Mouse (Mus musculus) erythroid progenitor cell, adult 5-6 weeks (primary cell): ENCODE measurements around the gene Npas3. TPM values are rescaled to one million over a fixed set of nuclear protein-coding genes. Genes with fewer than 3 reads are reported as not detected.

Experiments
- ATAC-seq: replicated peaks from 2 replicates; pipeline ENCODE4 v1.8.0; 2016; ENCODE audit warnings: moderate number of reproducible peaks, mild to moderate bottlenecking, moderate TSS enrichment, inconsistent platforms; ENCODE audit not compliant: poor library complexity, low FRiP score, severe bottlenecking
- total RNA-seq, 2 experiments: library from RNA; stranded (forward) in 1 of 2; stranded (reverse) in 1 of 2; fragments of 150-400 nt in 1 of 2; fragments of 186-747, 209-891 nt in 1 of 2; gene quantifications; 2 replicates each; pipeline versions ENCODE4 v1.2.3 to v1.2.4; 2015 to 2017; ENCODE audit warnings: low replicate concordance in 2 of 2

The Npas3 gene
- total RNA-seq, 2 experiments from 2014 or later, result not detected

DNA sequence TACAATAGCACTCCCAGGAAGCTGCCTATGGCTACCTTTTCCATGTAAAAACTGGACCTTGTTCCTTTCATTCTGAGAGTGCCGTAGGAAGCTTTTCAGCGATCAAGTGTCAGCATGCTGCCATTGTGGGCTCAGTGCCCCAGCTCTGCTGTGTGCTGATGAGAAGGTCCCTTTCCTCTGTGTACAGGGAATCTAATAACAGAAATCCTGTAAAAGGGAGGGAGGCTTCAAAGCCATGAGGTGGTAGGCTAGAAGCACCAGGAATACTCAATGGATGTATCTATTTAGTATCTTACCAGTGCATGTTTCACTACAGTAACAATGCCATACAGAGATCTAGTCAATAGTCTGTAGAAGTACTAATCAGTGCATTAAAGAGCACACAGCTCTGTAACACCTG lies 423.4 kb downstream of the Npas3 start:
- ATAC-seq, result no peak

DNA sequence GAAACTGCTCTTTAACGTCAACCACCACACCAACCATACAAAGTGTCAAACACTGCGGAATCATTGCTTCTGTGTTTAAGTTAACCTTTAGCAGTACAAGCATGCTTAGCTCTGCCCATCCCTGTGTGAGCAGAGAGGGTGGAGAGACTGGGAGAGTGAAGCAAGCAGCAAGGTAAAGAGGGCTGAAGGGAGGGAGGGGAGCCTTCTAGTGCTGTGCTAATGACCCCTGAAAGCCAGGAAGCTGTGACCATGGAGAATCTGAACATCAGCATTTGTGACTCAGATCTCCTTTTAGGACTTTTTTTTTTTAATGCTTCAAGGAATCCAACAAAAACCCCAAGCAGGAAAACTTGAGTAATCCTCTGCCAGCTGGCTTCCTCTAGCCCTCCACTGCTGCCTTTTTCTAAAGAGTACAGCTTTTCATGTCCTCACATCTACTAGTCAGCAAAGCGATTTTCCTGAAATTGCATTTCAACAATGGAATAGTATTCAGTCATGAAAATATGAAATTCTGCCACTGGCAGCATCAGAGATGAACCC lies 428.7 kb downstream of the Npas3 start:
- ATAC-seq, result no peak

GRCm38 (mm10) chr12:53678166-53678565 lies 429.7 kb downstream of the Npas3 start:
- no peak for ATAC-seq

GRCm38 (mm10) chr12:53679161-53679560 lies 430.7 kb downstream of the Npas3 start:
- no peak for ATAC-seq

- no peak for ATAC-seq
These were observed 432.0 kb downstream of the Npas3 start for GRCm38 (mm10) chr12:53680501-53680900.

DNA sequence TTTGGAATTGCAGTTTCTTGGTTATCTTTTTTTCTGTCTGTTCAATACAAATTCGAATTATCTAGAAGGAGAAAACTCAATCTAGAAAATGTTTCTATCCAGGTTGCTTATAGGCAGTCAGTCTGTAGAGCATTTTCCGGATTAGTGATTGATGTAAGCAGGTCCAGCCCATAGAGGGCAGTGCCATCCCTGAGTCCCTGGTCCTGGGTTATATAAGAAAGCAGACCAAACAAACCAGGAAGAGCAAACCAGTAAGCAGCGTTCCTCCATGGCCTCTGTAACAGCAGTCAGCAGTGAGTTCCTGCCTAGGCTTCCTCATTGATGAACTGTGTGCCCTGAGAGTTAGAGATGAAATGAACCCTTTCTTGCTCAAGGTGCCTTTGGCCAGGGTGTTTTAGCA lies 433.6 kb downstream of the Npas3 start:
- ATAC-seq, result no peak

- no peak for ATAC-seq
These were observed 444.0 kb downstream of the Npas3 start for GRCm38 (mm10) chr12:53692471-53692870.

DNA sequence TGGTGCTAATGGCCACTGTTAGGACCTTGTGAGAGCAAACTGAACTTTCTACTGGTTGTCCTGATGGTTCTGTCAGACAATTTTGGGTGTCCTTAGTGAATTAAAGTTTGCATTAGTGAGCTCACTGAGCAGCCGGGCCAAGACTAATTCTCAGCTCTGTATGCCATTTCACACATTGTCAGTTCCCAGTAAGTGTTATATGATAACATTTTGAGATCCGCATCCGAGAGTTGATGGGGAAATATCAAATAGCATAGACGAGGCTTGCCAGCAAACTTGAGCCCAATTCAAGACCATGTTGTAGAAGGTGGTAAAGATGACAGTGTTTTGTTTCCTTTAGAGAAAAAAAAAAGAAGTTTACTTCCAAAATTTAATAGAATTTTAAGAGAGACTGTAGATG lies 445.9 kb downstream of the Npas3 start:
- ATAC-seq, result no peak

- no peak for ATAC-seq
These were observed 446.8 kb downstream of the Npas3 start for GRCm38 (mm10) chr12:53695324-53695723.

DNA sequence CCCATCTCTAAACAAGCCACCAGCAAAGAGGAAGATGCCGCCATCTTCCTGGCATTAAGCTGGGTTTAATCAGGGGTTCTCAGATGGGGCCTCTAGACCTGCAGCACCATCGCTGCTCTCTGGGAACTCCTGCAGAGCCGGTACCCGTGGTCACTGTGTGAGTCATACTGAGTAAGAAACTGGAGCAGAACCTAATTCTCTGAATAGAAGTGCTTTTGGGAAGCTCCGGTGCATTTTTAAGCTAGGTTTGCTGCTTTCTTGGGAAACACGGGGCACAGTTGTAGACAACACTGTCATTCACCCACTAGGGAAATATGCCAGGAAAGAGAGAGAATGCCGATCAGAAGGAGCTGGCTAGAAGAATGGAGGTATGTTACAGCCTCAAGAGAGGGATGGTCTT lies 449.2 kb downstream of the Npas3 start:
- no peak for ATAC-seq

DNA sequence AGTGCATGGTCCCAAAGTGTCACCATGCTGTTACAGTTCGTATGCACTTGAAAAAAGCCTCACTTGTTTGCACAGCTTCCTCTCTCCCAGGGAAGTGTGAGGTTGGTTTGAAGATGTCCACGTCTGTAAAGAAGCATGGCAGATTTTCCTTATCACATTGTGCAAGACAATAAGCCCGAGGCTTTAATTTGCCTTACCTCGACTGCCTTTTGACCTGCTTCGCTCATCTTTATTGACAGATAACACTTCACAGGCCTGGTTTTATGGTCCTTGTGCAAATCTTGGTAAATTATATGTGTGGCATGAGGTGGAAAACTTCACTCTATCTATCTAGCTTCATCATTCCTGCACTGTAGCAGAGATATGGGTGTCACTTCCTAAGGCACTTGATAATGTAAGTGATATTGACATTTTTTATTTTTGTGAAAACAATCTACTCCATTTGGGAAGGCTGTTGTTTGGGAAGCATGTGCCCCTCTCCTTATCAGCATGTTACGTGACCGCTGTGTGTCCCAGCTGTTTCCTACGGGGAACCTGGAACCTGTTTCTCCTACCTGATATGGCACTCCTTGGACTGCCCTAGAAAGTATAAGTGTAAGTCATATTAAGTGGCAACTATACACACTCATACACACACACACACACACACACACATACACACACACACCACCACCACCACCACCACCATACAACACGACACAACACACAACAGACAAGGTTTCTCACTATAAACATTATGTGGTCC lies 450.2 kb downstream of the Npas3 start:
- no peak for ATAC-seq

GRCm38 (mm10) chr12:53719896-53720295 lies 471.4 kb downstream of the Npas3 start:
- ATAC-seq, result no peak

- no peak for ATAC-seq
These were observed 473.7 kb downstream of the Npas3 start for GRCm38 (mm10) chr12:53722156-53722555.

GRCm38 (mm10) chr12:53722718-53723698 lies 474.5 kb downstream of the Npas3 start:
- ATAC-seq, result no peak

- ATAC-seq, result no peak
These were observed 480.8 kb downstream of the Npas3 start for GRCm38 (mm10) chr12:53729275-53729674.

DNA sequence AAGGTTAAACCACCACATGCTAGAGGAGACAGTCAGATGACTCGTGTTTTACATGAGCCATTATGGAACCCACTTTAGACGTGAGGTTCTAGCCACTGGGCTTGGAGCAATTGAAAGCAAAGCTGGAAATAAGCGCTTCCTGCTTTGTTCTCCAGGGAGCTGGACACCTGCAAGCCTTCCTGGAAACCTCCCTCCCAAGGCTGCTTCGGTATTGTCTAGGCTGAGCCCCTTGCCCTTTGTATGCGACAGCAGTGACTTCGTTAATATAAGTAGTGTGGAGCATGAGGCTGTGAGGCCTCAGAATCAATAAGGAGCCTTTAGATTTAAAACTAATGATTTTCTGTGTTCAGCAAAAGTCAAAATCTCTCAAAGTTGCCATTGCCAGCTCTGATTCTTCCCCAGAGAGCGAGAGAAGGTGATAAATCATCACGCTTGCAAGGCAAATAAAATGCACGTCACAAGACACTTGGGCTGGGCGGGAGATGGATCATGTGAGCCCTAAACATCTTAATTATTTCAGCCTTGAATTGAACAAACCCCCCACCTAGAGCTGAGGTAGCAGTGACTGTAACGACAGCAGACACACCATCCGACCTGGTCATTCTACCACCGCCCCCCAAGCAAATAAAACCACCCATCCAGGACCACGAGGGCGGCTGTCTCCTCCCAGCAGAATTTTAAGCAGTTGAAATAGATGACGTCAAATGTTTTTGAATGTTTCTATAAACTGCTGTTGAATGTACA lies 490.2 kb downstream of the Npas3 start:
- ATAC-seq, result no peak

GRCm38 (mm10) chr12:53746653-53747052 lies 498.2 kb downstream of the Npas3 start:
- ATAC-seq, result no peak

GRCm38 (mm10) chr12:53749375-53749774 lies 500.9 kb downstream of the Npas3 start:
- ATAC-seq, result no peak

DNA sequence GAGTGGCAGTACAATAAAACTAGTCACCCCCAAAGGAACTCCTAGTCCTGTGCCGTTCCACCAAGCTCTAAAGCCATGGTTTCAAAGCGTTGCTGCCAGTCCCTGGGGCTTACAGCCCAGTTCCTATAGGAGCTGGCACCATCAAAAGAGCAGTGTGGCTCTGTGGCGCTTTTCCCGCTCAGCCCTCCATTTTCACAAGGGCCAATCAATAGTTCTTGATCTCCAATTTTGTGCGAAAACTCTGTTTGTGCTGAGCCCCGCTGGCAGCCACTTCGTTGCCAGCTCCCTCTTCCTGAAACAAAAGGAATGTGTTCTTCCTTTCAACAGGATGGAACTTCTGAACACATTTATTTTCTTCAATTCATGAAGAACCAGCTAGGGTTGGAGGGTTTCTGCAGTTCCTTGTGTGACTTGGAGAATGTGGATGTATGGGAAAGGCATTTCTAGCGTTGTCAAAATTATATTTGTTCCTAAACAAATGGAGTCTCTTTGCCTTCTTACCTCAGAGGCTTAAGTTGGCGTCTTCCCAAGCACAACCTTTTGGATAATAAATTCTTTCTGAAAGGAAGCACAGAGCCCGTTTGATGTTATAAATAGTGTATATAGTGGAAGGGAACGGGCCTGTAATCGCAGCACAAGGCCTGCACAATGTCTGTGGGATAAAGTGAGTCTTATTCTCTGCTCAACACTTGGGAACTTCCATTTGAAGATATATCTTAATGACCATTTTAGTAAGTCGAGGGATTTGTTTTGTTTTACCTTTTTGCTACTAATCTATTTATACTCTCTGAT lies 504.0 kb downstream of the Npas3 start:
- no peak for ATAC-seq
